Mouse (Mus musculus): ENCODE data around the gene Mgme1. TPM values are rescaled to one million over a fixed set of nuclear protein-coding genes. Genes with fewer than 3 reads are reported as not detected.

The Mgme1 gene
- polyA plus RNA-seq, 1 experiment from 2014 or later, result 27.1 TPM

GRCm38 (mm10) chr2:144291600-144292305 is 21.3 kb downstream of the Mgme1 start:
- no peak overlapping the region for H3K4me3 ChIP-seq
- H3K4me1 ChIP-seq, result no peaks in the 10 kb centered on the region
- no peaks in the 10 kb centered on the region for H3K27me3 ChIP-seq (ENCODE audit: poor library complexity, severe bottlenecking)
- no peak overlapping the region for H3K27ac ChIP-seq
- no peaks in the 10 kb centered on the region for H3K36me3 ChIP-seq (replicated peaks)
- no peaks in the 10 kb centered on the region for H3K9me3 ChIP-seq
- 85% methylated on average over 11 of the region's 11 CpGs for WGBS
- DNase-seq (ENCODE audit: extremely low spot score, low spot score), result no peak

GRCm38 (mm10) chr2:144295145-144295735 is 24.8 kb downstream of the Mgme1 start:
- Histone ChIP-seq H3K27me3 (ENCODE audit: poor library complexity, severe bottlenecking) (no peaks in the 10 kb centered on the region), H3K9me3 (no peaks in the 10 kb centered on the region), H3K4me1 (no peaks in the 10 kb centered on the region), H3K36me3 (replicated peaks) (no peaks in the 10 kb centered on the region), H3K27ac (no peak overlapping the region), H3K4me3 (no peak overlapping the region)
- 80% methylated on average over 9 of the region's 9 CpGs for WGBS
- no peak for DNase-seq (ENCODE audit: extremely low spot score, low spot score)

GRCm38 (mm10) chr2:144299749-144300669 is 29.5 kb downstream of the Mgme1 start:
- Histone ChIP-seq H3K27me3 (ENCODE audit: poor library complexity, severe bottlenecking) (no peaks in the 10 kb centered on the region), H3K4me1 (no peaks in the 10 kb centered on the region), H3K9me3 (no peaks in the 10 kb centered on the region), H3K36me3 (replicated peaks) (no peaks in the 10 kb centered on the region), H3K27ac (no peak overlapping the region), H3K4me3 (no peak overlapping the region)
- DNase-seq (ENCODE audit: extremely low spot score, low spot score), result no peak
- WGBS, result 91% methylated on average over 9 of the region's 9 CpGs

GRCm38 (mm10) chr2:144301101-144301500 is 30.6 kb downstream of the Mgme1 start:
- no peak overlapping the region for H3K4me3 ChIP-seq
- no peak overlapping the region for H3K27ac ChIP-seq
- H3K9me3 ChIP-seq, result no peaks in the 10 kb centered on the region
- H3K36me3 ChIP-seq (replicated peaks), result no peaks in the 10 kb centered on the region
- WGBS, result 96% methylated on average over 11 of the region's 11 CpGs
- DNase-seq (ENCODE audit: extremely low spot score, low spot score), result no peak
- peaks cover 3% of the 10 kb centered on the region; the same call in 1 of the 2 replicates for H3K4me1 ChIP-seq
- H3K27me3 ChIP-seq (ENCODE audit: poor library complexity, severe bottlenecking), result no peaks in the 10 kb centered on the region

GRCm38 (mm10) chr2:144305721-144306294 is 35.3 kb downstream of the Mgme1 start:
- Histone ChIP-seq H3K4me1 (peaks cover 19% of the 10 kb centered on the region), H3K9me3 (no peaks in the 10 kb centered on the region), H3K27me3 (ENCODE audit: poor library complexity, severe bottlenecking) (no peaks in the 10 kb centered on the region), H3K36me3 (replicated peaks) (no peaks in the 10 kb centered on the region), H3K4me3 (no peak overlapping the region), H3K27ac (no peak overlapping the region)
- WGBS, result 72% methylated on average over 18 of the region's 18 CpGs
- no peak for DNase-seq (ENCODE audit: extremely low spot score, low spot score)

GRCm38 (mm10) chr2:144308561-144308960 is 38.1 kb downstream of the Mgme1 start:
- no peak for DNase-seq (ENCODE audit: extremely low spot score, low spot score)
- H3K4me3 ChIP-seq, result no peak overlapping the region
- H3K27me3 ChIP-seq (ENCODE audit: poor library complexity, severe bottlenecking), result no peaks in the 10 kb centered on the region
- H3K27ac ChIP-seq, result no peak overlapping the region
- H3K4me1 ChIP-seq, result peaks cover 19% of the 10 kb centered on the region
- WGBS, result 61% methylated on average over 8 of the region's 8 CpGs
- no peaks in the 10 kb centered on the region for H3K36me3 ChIP-seq (replicated peaks)
- no peaks in the 10 kb centered on the region for H3K9me3 ChIP-seq

- H3K36me3 ChIP-seq (replicated peaks), result no peaks in the 10 kb centered on the region
- no peak for DNase-seq (ENCODE audit: extremely low spot score, low spot score)
- peaks cover 19% of the 10 kb centered on the region for H3K4me1 ChIP-seq
- no peaks in the 10 kb centered on the region for H3K9me3 ChIP-seq
- H3K27me3 ChIP-seq (ENCODE audit: poor library complexity, severe bottlenecking), result no peaks in the 10 kb centered on the region
- peak overlapping the region; percentile 58; the same call in 1 of the 2 replicates for H3K27ac ChIP-seq
- WGBS, result 16% methylated on average over 5 of the region's 5 CpGs
- no peak overlapping the region for H3K4me3 ChIP-seq
Measured at GRCm38 (mm10) chr2:144310273-144310672, 39.8 kb downstream of the Mgme1 start.

- Histone ChIP-seq H3K27me3 (ENCODE audit: poor library complexity, severe bottlenecking) (no peaks in the 10 kb centered on the region), H3K9me3 (no peaks in the 10 kb centered on the region), H3K4me3 (no peak overlapping the region), H3K4me1 (peaks cover 14% of the 10 kb centered on the region), H3K27ac (no peak overlapping the region), H3K36me3 (replicated peaks) (no peaks in the 10 kb centered on the region)
- 86% methylated on average over 2 of the region's 2 CpGs for WGBS
- no peak for DNase-seq (ENCODE audit: extremely low spot score, low spot score)
Measured at GRCm38 (mm10) chr2:144311372-144311771, 40.9 kb downstream of the Mgme1 start.

GRCm38 (mm10) chr2:144324218-144324617 is 53.8 kb downstream of the Mgme1 start:
- Histone ChIP-seq H3K9me3 (no peaks in the 10 kb centered on the region), H3K27me3 (ENCODE audit: poor library complexity, severe bottlenecking) (peaks cover 25% of the 10 kb centered on the region), H3K4me1 (peaks cover under 1% of the 10 kb centered on the region; the same call in 1 of the 2 replicates), H3K4me3 (no peak overlapping the region), H3K27ac (no peak overlapping the region), H3K36me3 (replicated peaks) (no peaks in the 10 kb centered on the region)
- 84% methylated on average over 3 of the region's 3 CpGs for WGBS
- DNase-seq (ENCODE audit: extremely low spot score, low spot score), result no peak

- peaks cover 40% of the 10 kb centered on the region for H3K4me1 ChIP-seq
- 4% methylated on average over 10 of the region's 10 CpGs for WGBS
- peaks cover 78% of the 10 kb centered on the region for H3K27me3 ChIP-seq (ENCODE audit: poor library complexity, severe bottlenecking)
- no peak overlapping the region for H3K27ac ChIP-seq
- no peak for DNase-seq (ENCODE audit: extremely low spot score, low spot score)
- peak overlapping the region; percentile 25 for H3K4me3 ChIP-seq
- H3K9me3 ChIP-seq, result no peaks in the 10 kb centered on the region
- H3K36me3 ChIP-seq (replicated peaks), result no peaks in the 10 kb centered on the region
Measured at GRCm38 (mm10) chr2:144329451-144329850, 59.0 kb downstream of the Mgme1 start.

- Histone ChIP-seq H3K27me3 (ENCODE audit: poor library complexity, severe bottlenecking) (peaks cover 82% of the 10 kb centered on the region), H3K36me3 (replicated peaks) (no peaks in the 10 kb centered on the region), H3K4me1 (peaks cover 40% of the 10 kb centered on the region), H3K9me3 (no peaks in the 10 kb centered on the region), H3K4me3 (peak overlapping the region; percentile 25), H3K27ac (no peak overlapping the region)
- DNase-seq (ENCODE audit: extremely low spot score, low spot score), result no peak
- WGBS, result 3% methylated on average over 10 of the region's 10 CpGs
Measured at GRCm38 (mm10) chr2:144329937-144330336, 59.5 kb downstream of the Mgme1 start.

- under 1% methylated on average over 41 of the region's 41 CpGs for WGBS
- Histone ChIP-seq H3K4me3 (peak overlapping the region; percentile 55), H3K36me3 (replicated peaks) (no peaks in the 10 kb centered on the region), H3K27ac (no peak overlapping the region), H3K9me3 (no peaks in the 10 kb centered on the region), H3K4me1 (peaks cover 40% of the 10 kb centered on the region), H3K27me3 (ENCODE audit: poor library complexity, severe bottlenecking) (peaks cover 88% of the 10 kb centered on the region)
- DNase-seq (ENCODE audit: extremely low spot score, low spot score), result peak; percentile 31
Measured at GRCm38 (mm10) chr2:144330352-144330959, 60.0 kb downstream of the Mgme1 start.

Measured in forebrain, embryonic 10.5 days (tissue).